Mouse (Mus musculus): Measurements from ENCODE around the gene Ush1c. TPM values are rescaled to one million over a fixed set of nuclear protein-coding genes. Genes with fewer than 3 reads are reported as not detected.
"Not testable (repeated sequence)": the region's sequence is repeated elsewhere in the genome, so short reads cannot be mapped to it uniquely, and the experiment has no call there.

The Ush1c gene
- total RNA-seq, 2 experiments from 2014 or later: not detected

GRCm38 (mm10) chr7:46210276-46210675, 28.0 kb downstream of the Ush1c start:
- no peak for ATAC-seq (replicated peaks; ENCODE audit: low FRiP score, poor library complexity, severe bottlenecking)

- no peak for ATAC-seq (replicated peaks; ENCODE audit: low FRiP score, poor library complexity, severe bottlenecking)
Observed at GRCm38 (mm10) chr7:46208131-46208530, 30.2 kb downstream of the Ush1c start.

- no peak for ATAC-seq (replicated peaks; ENCODE audit: low FRiP score, poor library complexity, severe bottlenecking)
Observed at GRCm38 (mm10) chr7:46204775-46205174, 33.5 kb downstream of the Ush1c start.

GRCm38 (mm10) chr7:46204046-46204471, 34.2 kb downstream of the Ush1c start:
- no peak for ATAC-seq (replicated peaks; ENCODE audit: low FRiP score, poor library complexity, severe bottlenecking)

- ATAC-seq (replicated peaks; ENCODE audit: low FRiP score, poor library complexity, severe bottlenecking): no peak
Observed at GRCm38 (mm10) chr7:46201649-46202048, 36.7 kb downstream of the Ush1c start.

GRCm38 (mm10) chr7:46200021-46200420, 38.3 kb downstream of the Ush1c start:
- no peak for ATAC-seq (replicated peaks; ENCODE audit: low FRiP score, poor library complexity, severe bottlenecking)

- ATAC-seq (replicated peaks; ENCODE audit: low FRiP score, poor library complexity, severe bottlenecking): no peak
Observed at GRCm38 (mm10) chr7:46195356-46195755, 42.9 kb downstream of the Ush1c start.

- no peak for ATAC-seq (replicated peaks; ENCODE audit: low FRiP score, poor library complexity, severe bottlenecking)
Observed at GRCm38 (mm10) chr7:46184232-46184631, 54.1 kb downstream of the Ush1c start.

GRCm38 (mm10) chr7:46181590-46181989, 56.7 kb downstream of the Ush1c start:
- ATAC-seq (replicated peaks; ENCODE audit: low FRiP score, poor library complexity, severe bottlenecking): 0 out of 2 replicates have a peak, but pooled peaks have one; percentile 65

- no peak for ATAC-seq (replicated peaks; ENCODE audit: low FRiP score, poor library complexity, severe bottlenecking)
Observed at GRCm38 (mm10) chr7:46179431-46180275, 58.6 kb downstream of the Ush1c start, which contains the start of gene Abcc8. Gene Abcc8, minus strand, starts transcription at chr7:46180033.

GRCm38 (mm10) chr7:46168980-46169379, 69.3 kb downstream of the Ush1c start:
- not testable (repeated sequence) for ATAC-seq (replicated peaks; ENCODE audit: low FRiP score, poor library complexity, severe bottlenecking)

GRCm38 (mm10) chr7:46168402-46168801, 69.9 kb downstream of the Ush1c start:
- ATAC-seq (replicated peaks; ENCODE audit: low FRiP score, poor library complexity, severe bottlenecking): no peak

- ATAC-seq (replicated peaks; ENCODE audit: low FRiP score, poor library complexity, severe bottlenecking): no peak
Observed at GRCm38 (mm10) chr7:46167901-46168300, 70.4 kb downstream of the Ush1c start.

- no peak for ATAC-seq (replicated peaks; ENCODE audit: low FRiP score, poor library complexity, severe bottlenecking)
Observed at GRCm38 (mm10) chr7:46165876-46166275, 72.4 kb downstream of the Ush1c start.

- ATAC-seq (replicated peaks; ENCODE audit: low FRiP score, poor library complexity, severe bottlenecking): no peak
Observed at GRCm38 (mm10) chr7:46162731-46163130, 75.6 kb downstream of the Ush1c start.

GRCm38 (mm10) chr7:46162132-46162727, 76.1 kb downstream of the Ush1c start:
- ATAC-seq (replicated peaks; ENCODE audit: low FRiP score, poor library complexity, severe bottlenecking): no peak

- no peak for ATAC-seq (replicated peaks; ENCODE audit: low FRiP score, poor library complexity, severe bottlenecking)
Observed at GRCm38 (mm10) chr7:46161615-46162014, 76.7 kb downstream of the Ush1c start.

GRCm38 (mm10) chr7:46157746-46158145, 80.6 kb downstream of the Ush1c start:
- no peak for ATAC-seq (replicated peaks; ENCODE audit: low FRiP score, poor library complexity, severe bottlenecking)

- ATAC-seq (replicated peaks; ENCODE audit: low FRiP score, poor library complexity, severe bottlenecking): no peak
Observed at GRCm38 (mm10) chr7:46154498-46155488, 83.5 kb downstream of the Ush1c start.

- ATAC-seq (replicated peaks; ENCODE audit: low FRiP score, poor library complexity, severe bottlenecking): no peak
Observed at GRCm38 (mm10) chr7:46152819-46153351, 85.4 kb downstream of the Ush1c start.
